Mouse (Mus musculus) liver, embryonic 14.5 days (tissue): ENCODE data around the gene Armc7. TPM values are rescaled to one million over a fixed set of nuclear protein-coding genes. Genes with fewer than 3 reads are reported as not detected.

Experiments used
- ATAC-seq: fragments of 200-750 bp; cut with Nextera tagmentation; 2 replicates; pipeline ENCODE4 v1.8.0; 2017; ENCODE audit warnings: moderate number of reproducible peaks, mild to moderate bottlenecking, moderate library complexity; ENCODE audit not compliant: insufficient read depth
- DNase-seq, 3 experiments: peaks; one replicate each; pipeline ENCODE4 v3.0.0-alpha.2; 2012 to 2013; ENCODE audit warnings: low read depth in 3 of 3, low spot score in 3 of 3
- H3K27ac ChIP-seq: fragments of 300-500 bp; sonication (generic); 2 replicates; pipeline ENCODE4 v1.5.1; 2014; ENCODE audit warnings: moderate library complexity, mild to moderate bottlenecking, control low read depth, inconsistent platforms
- H3K27me3 ChIP-seq: fragments of 300-500 bp; sonication (generic); 2 replicates; pipeline ENCODE4 v1.6.1; 2014; ENCODE audit warnings: mild to moderate bottlenecking, low read length, moderate library complexity; ENCODE audit not compliant: control insufficient read depth, insufficient read depth
- H3K36me3 ChIP-seq: fragments of 300-500 bp; sonication (generic); replicated peaks from 2 replicates; pipeline ENCODE4 v1.6.1; 2014; ENCODE audit warnings: low read depth; ENCODE audit not compliant: control insufficient read depth, insufficient read depth
- H3K4me1 ChIP-seq, 2 experiments: fragments of 200-500 bp in 1 of 2; fragments of 300-500 bp in 1 of 2; sonication (generic) in 1 of 2; replicated peaks; 2 replicates each; pipeline ENCODE4 v1.6.1; 2012 to 2014; ENCODE audit warnings: antibody characterized with exemption in 1 of 2, inconsistent platforms in 1 of 2, low read length in 1 of 2; ENCODE audit not compliant: control insufficient read depth in 2 of 2, insufficient read depth in 2 of 2
- H3K4me2 ChIP-seq: fragments of 300-500 bp; sonication (generic); 2 replicates; pipeline ENCODE4 v1.6.1; 2014; ENCODE audit warnings: low read depth, mild to moderate bottlenecking, control low read depth, moderate library complexity
- H3K4me3 ChIP-seq, 2 experiments: fragments of 200-500 bp in 1 of 2; fragments of 300-500 bp in 1 of 2; sonication (generic) in 1 of 2; 2 replicates each; pipeline ENCODE4 v1.5.1; 2012 to 2014; ENCODE audit warnings: low read depth in 2 of 2, low read length in 2 of 2, mild to moderate bottlenecking in 2 of 2, control low read depth in 1 of 2, inconsistent platforms in 1 of 2, moderate library complexity in 1 of 2; ENCODE audit not compliant: insufficient read depth in 1 of 2
- H3K9ac ChIP-seq: fragments of 300-500 bp; sonication (generic); replicated peaks from 2 replicates; pipeline ENCODE4 v1.6.1; 2014; ENCODE audit warnings: mild to moderate bottlenecking, control low read depth, moderate library complexity
- H3K9me3 ChIP-seq: fragments of 300-500 bp; sonication (generic); 2 replicates; pipeline ENCODE4 v1.6.1; 2016; ENCODE audit warnings: low read length, mixed read lengths; ENCODE audit not compliant: control insufficient read depth
- CTCF ChIP-seq: IDR thresholded peaks from 2 replicates; pipeline ENCODE4 v1.5.1; 2016; ENCODE audit warnings: antibody characterized with exemption, low read depth, control low read depth
- EP300 ChIP-seq: IDR thresholded peaks from 2 replicates; pipeline ENCODE4 v1.6.1; 2016; ENCODE audit warnings: antibody characterized with exemption, low read depth
- WGBS: fragments of 180-500 bp; shearing (Covaris S2); extraction: QIAGEN DNeasy Blood & Tissue Kit; methylation state at CpG from one replicate; pipeline ENCODE4 v1.1.7; 2014; ENCODE audit not compliant: insufficient replicate concordance; 5-methylcytosine and 5-hydroxymethylcytosine counted together
- polyA plus RNA-seq, 2 experiments: library from polyadenylated mRNA; depleted of rRNA in 1 of 2; stranded (reverse) in 1 of 2; unstranded in 1 of 2; fragments of >200 nt; fragmentation: Nextera tagmentation in 1 of 2; extraction: Ambion mirVana in 1 of 2; gene quantifications; 2 replicates each; pipeline versions ENCODE4 v1.2.1 to v1.2.3; 2012 to 2014

Gene Armc7
- polyA plus RNA-seq, 2 experiments = 2.1 to 2.2 TPM

DNA sequence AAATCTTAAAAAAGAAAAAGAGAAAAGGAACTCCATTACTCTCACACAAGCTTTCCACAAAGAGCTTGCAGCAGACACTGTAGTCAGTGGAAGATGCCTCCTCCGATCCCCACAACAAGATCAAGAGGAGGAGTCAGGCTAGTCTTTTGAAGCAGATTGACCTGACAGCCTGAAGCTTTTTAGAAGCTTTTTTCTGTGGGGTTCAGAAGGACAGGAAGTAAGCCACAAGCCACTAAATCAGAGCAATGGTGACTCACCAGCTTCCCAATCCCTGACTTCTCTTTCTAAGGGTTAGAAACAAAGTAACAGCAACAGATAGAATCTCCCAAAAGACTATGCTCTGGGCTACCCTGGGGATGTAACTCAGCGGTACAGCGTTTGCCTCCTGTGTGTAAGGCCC is 36.1 kb upstream of the Armc7 start:
- H3K9ac ChIP-seq = no peak overlapping the region
- no peak for ATAC-seq
- no peaks in the 10 kb centered on the region for H3K36me3 ChIP-seq
- no peaks in the 10 kb centered on the region; the same call in 1 of the 2 replicates for H3K9me3 ChIP-seq
- H3K4me1 ChIP-seq = peaks cover 0 to 7% of the 10 kb centered on the region in 2 experiments; a peak in 2 of 4 replicates
- peaks cover 13% of the 10 kb centered on the region for H3K27me3 ChIP-seq
- TF ChIP-seq EP300 = no peak
- no peak for TF ChIP-seq CTCF
- H3K4me3 ChIP-seq = no peak overlapping the region
- 57% methylated on average over 3 of the region's 3 CpGs for whole genome bisulfite sequencing
- DNase-seq = no peak
- H3K27ac ChIP-seq = no peak overlapping the region
- H3K4me2 ChIP-seq = no peak overlapping the region

GRCm38 (mm10) chr11:115439906-115440595 is 35.4 kb upstream of the Armc7 start, which contains the start of gene Trim80:
Trim80 (plus strand) TSS chr11:115440545.
- H3K4me2 ChIP-seq = no peak within 1 kb of the TSS
- WGBS = 75% methylated on average over 9 of the region's 9 CpGs
- no peak within 1 kb of the TSS for H3K9ac ChIP-seq
- no peak within 1 kb of the TSS for H3K4me3 ChIP-seq
- H3K36me3 ChIP-seq = no peaks in the 10 kb centered on the region
- H3K27ac ChIP-seq = no peak within 1 kb of the TSS
- DNase-seq = no peak
- TF ChIP-seq EP300 (no peak), CTCF (peak; percentile 54)
- H3K27me3 ChIP-seq = peaks cover 13% of the 10 kb centered on the region
- H3K4me1 ChIP-seq = peaks cover 0 to 7% of the 10 kb centered on the region in 2 experiments; a peak in 2 of 4 replicates
- ATAC-seq = no peak
- no peaks in the 10 kb centered on the region; the same call in 1 of the 2 replicates for H3K9me3 ChIP-seq

DNA sequence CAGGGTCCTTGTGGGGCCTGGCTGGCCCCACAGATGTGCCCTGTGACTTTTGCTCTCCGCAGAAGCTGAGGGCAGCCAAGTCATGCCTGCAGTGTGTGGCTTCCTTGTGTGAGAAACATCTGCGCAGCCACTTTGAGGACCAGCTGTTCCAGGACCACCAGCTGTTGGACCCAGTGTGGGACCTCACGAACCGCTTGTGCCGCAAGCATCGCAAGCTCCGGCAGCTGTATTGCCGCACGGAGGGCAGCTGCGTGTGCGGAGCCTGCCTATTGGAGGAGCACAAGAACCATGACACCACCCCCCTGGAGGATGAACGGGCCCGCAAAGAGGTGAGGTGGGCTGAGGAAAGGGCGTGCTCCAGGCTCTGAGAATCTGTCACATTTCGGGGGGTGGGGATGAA is 34.0 kb upstream of the Armc7 start:
- H3K4me2 ChIP-seq = no peak overlapping the region
- ATAC-seq = no peak
- DNase-seq = no peak
- WGBS = 54% methylated on average over 15 of the region's 15 CpGs
- no peak overlapping the region for H3K27ac ChIP-seq
- no peaks in the 10 kb centered on the region for H3K36me3 ChIP-seq
- no peaks in the 10 kb centered on the region; the same call in 1 of the 2 replicates for H3K9me3 ChIP-seq
- H3K27me3 ChIP-seq = peaks cover under 1% of the 10 kb centered on the region
- H3K4me3 ChIP-seq = no peak overlapping the region
- H3K4me1 ChIP-seq = peaks cover 0 to 5% of the 10 kb centered on the region in 2 experiments; a peak in 1 of 4 replicates
- TF ChIP-seq EP300 (no peak), CTCF (no peak)
- no peak overlapping the region for H3K9ac ChIP-seq

- H3K36me3 ChIP-seq = no peaks in the 10 kb centered on the region
- DNase-seq (no peak), ATAC-seq (no peak)
- peaks cover 0 to 20% of the 10 kb centered on the region in 2 experiments; a peak in 2 of 4 replicates for H3K4me1 ChIP-seq
- H3K4me3 ChIP-seq = no peak overlapping the region
- no peak overlapping the region for H3K9ac ChIP-seq
- H3K4me2 ChIP-seq = peak overlapping the region; percentile 4; the same call in 1 of the 2 replicates
- no peaks in the 10 kb centered on the region for H3K9me3 ChIP-seq
- no peaks in the 10 kb centered on the region for H3K27me3 ChIP-seq
- H3K27ac ChIP-seq = no peak overlapping the region
- TF ChIP-seq CTCF (no peak), EP300 (no peak)
- WGBS = 34% methylated on average over 3 of the region's 3 CpGs
These were observed 28.6 kb upstream of the Armc7 start for GRCm38 (mm10) chr11:115446906-115447305.

DNA sequence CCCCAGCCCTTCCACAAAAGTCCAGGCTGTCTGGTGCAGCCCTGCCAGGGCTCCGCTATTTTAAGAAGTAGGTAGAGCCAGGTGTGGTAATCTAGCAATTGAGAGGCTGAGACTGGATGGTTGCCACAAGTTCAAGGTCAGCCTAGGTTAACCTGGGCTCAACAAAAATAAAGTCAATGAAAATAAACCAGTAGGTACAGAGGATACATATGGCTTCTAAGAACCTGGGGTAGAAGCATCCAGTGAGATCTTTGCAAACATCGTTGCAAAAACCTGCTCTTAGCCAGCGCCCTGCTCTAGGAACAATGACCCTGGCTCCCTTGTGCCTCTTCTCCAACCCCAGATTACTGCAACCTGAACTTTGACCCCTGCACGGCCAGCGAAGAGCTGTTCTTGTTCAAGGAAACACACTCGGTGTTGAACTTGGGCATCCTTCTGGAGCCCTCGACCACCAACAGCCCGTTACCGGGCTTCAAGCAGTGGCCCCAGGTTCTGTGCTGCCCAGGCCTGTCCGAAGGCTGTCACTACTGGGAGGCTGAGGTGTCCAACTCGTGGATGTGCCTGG is 28.1 kb upstream of the Armc7 start:
- DNase-seq (no peak), ATAC-seq (peak; percentile 23; the same call in 1 of the 2 replicates)
- Histone ChIP-seq H3K4me1 (peaks cover 0 to 20% of the 10 kb centered on the region in 2 experiments; a peak in 2 of 4 replicates), H3K9ac (no peak overlapping the region), H3K27ac (no peak overlapping the region), H3K36me3 (no peaks in the 10 kb centered on the region), H3K9me3 (no peaks in the 10 kb centered on the region), H3K4me2 (peak overlapping the region; percentile 4; the same call in 1 of the 2 replicates), H3K27me3 (no peaks in the 10 kb centered on the region), H3K4me3 (no peak overlapping the region; a peak in 1 of 4 replicates)
- TF ChIP-seq CTCF = no peak
- no peak for TF ChIP-seq EP300
- 60% methylated on average over 11 of the region's 11 CpGs for WGBS
